Mouse (Mus musculus): Measurements from ENCODE around the gene Arfgef2.

GRCm38 (mm10) chr2:166852270-166852669 is 46.9 kb downstream of the Arfgef2 start:
- peak; percentile 55; the same call in 1 of the 2 replicates for TF ChIP-seq CTCF (IDR thresholded peaks at IDR 0.05; ENCODE audit: extremely low read depth, insufficient read length, insufficient replicate concordance, low read depth, low read length)
- TF ChIP-seq POLR2A (IDR thresholded peaks at IDR 0.05; ENCODE audit: low read depth, low read length) = no peak

Data from small intestine, adult 2 months (tissue).